Mouse (Mus musculus): ENCODE results near the gene Gapvd1.

DNA sequence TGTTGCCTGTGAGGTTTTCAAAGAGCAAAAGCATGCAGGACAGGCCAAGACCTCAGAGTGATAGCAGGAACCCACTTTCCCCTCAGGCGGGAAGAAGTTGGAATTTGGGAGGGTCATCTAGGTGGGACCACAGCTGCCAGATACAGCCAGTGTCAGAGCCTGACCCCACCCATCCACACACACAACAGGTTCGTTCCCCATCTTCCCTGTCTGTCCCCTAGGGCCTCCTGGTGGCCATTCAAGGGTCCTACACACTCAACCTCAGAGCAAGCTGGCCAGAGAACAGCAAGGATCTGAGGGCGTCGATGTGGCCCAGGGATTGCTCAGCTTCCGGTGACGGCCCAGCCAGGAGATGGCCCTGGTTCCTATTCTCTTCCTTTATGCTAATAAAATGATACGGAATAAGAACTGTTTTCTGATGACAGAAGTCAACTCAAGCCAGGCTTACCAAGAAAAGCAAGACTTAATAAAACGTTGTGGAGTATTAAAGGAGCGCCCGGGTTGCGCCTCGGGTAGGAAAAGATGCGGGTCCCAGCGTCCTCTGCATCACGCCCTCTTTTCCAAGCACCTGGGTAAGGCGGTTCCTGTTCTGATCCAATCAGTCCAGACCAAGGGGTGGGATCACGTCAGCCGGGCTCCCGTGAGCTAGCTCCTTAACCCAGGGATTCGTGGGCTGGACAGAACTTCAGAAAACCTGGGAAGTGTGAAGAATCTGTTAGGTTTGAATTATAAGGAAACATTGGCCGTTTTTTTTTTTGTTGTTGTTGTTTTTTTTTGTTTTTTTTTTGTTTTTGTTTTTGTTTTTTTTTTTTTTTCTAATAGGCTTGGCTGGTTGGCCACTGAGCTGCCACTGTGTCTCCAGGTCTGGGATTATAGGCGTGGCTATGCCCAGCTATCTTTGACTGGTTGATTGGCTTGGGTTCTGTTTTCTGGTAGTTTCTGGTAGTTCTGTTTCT lies 110.2 kb downstream of the Gapvd1 start:
- TF ChIP-seq EP300 (IDR thresholded peaks at IDR 0.05; ENCODE audit: insufficient read depth, low read depth, low read length), result no peak
- TF ChIP-seq POLR2A (IDR thresholded peaks at IDR 0.05; ENCODE audit: insufficient read depth, low read depth, low read length), result no peak

All from heart, adult 2 months (tissue).